Mouse (Mus musculus): ENCODE results near the gene Ppp6r2. TPM values are rescaled to one million over a fixed set of nuclear protein-coding genes. Genes with fewer than 3 reads are reported as not detected.

The Ppp6r2 gene
- 20.3 TPM for polyA plus RNA-seq (2017; shearing (Covaris generic))

GRCm38 (mm10) chr15:89210915-89211715 is at the start of gene Ppp6r2:
Gene Ppp6r2 (plus strand): TSS chr15:89211553.

GRCm38 (mm10) chr15:89180571-89181229 is 30.7 kb upstream of the Ppp6r2 start, which contains the start of gene Plxnb2:
Gene Plxnb2 (minus strand): TSS chr15:89180788.

GRCm38 (mm10) chr15:89196313-89196706 is 15.0 kb upstream of the Ppp6r2 start, which contains the start of gene Dennd6b:
Gene Dennd6b (minus strand): TSS chr15:89196496.

GRCm38 (mm10) chr15:89315190-89315731 is 103.9 kb downstream of the Ppp6r2 start, which contains the start of gene Sbf1:
Gene Sbf1 (minus strand): TSS chr15:89315311.

GRCm38 (mm10) chr15:89322670-89323522 is 111.5 kb downstream of the Ppp6r2 start, which contains the start of gene Adm2:
Gene Adm2 (plus strand): TSS chr15:89322720.

GRCm38 (mm10) chr15:89334271-89334670 is 122.9 kb downstream of the Ppp6r2 start, which contains the start of gene Miox:
Gene Miox (plus strand): TSS chr15:89334398.

Other genes starting within 250 kb of the Ppp6r2 start
- not detected for gene Mlc1, start 232.5 kb upstream of the Ppp6r2 start, polyA plus RNA-seq (2017; shearing (Covaris generic))
- not detected for gene Mov10l1, start 228.6 kb upstream of the Ppp6r2 start, polyA plus RNA-seq (2017; shearing (Covaris generic))
- not detected for gene Panx2, start 151.8 kb upstream of the Ppp6r2 start, polyA plus RNA-seq (2017; shearing (Covaris generic))
- gene Trabd, start 136.4 kb upstream of the Ppp6r2 start, polyA plus RNA-seq (2017; shearing (Covaris generic)), result 85.0 TPM
- 58.5 TPM for gene Selenoo, start 122.5 kb upstream of the Ppp6r2 start, polyA plus RNA-seq (2017; shearing (Covaris generic))
- 26.0 TPM for gene Tubgcp6, start 88.4 kb upstream of the Ppp6r2 start, polyA plus RNA-seq (2017; shearing (Covaris generic))
- 79.2 TPM for gene Hdac10, start 82.9 kb upstream of the Ppp6r2 start, polyA plus RNA-seq (2017; shearing (Covaris generic))
- gene Mapk12, start 70.8 kb upstream of the Ppp6r2 start, polyA plus RNA-seq (2017; shearing (Covaris generic)), result 9.8 TPM
- gene Mapk11, start 61.9 kb upstream of the Ppp6r2 start, polyA plus RNA-seq (2017; shearing (Covaris generic)), result 83.5 TPM
- 4.8 TPM for gene Plxnb2, start 30.8 kb upstream of the Ppp6r2 start, polyA plus RNA-seq (2017; shearing (Covaris generic))
- 49.0 TPM for gene Dennd6b, start 15.1 kb upstream of the Ppp6r2 start, polyA plus RNA-seq (2017; shearing (Covaris generic))
- 226 TPM for gene Sbf1, start 103.8 kb downstream of the Ppp6r2 start, polyA plus RNA-seq (2017; shearing (Covaris generic))
- gene Adm2, start 111.2 kb downstream of the Ppp6r2 start, polyA plus RNA-seq (2017; shearing (Covaris generic)), result not detected
- gene Miox, start 122.8 kb downstream of the Ppp6r2 start, polyA plus RNA-seq (2017; shearing (Covaris generic)), result not detected
- 61.9 TPM for gene Lmf2, start 144.1 kb downstream of the Ppp6r2 start, polyA plus RNA-seq (2017; shearing (Covaris generic))
- gene Ncaph2, start 144.2 kb downstream of the Ppp6r2 start, polyA plus RNA-seq (2017; shearing (Covaris generic)), result 177 TPM
- 13.1 TPM for gene Sco2, start 162.3 kb downstream of the Ppp6r2 start, polyA plus RNA-seq (2017; shearing (Covaris generic))
- gene Tymp, start 165.5 kb downstream of the Ppp6r2 start, polyA plus RNA-seq (2017; shearing (Covaris generic)), result 2.2 TPM
- 1.4 TPM for gene Odf3b, start 167.7 kb downstream of the Ppp6r2 start, polyA plus RNA-seq (2017; shearing (Covaris generic))
- gene Klhdc7b, start 173.4 kb downstream of the Ppp6r2 start, polyA plus RNA-seq (2017; shearing (Covaris generic)), result 0.08 TPM
- gene Syce3, start 198.9 kb downstream of the Ppp6r2 start, polyA plus RNA-seq (2017; shearing (Covaris generic)), result not detected
- gene Cpt1b, start 214.3 kb downstream of the Ppp6r2 start, polyA plus RNA-seq (2017; shearing (Covaris generic)), result 0.36 TPM
- 6.5 TPM for gene C730034F03Rik, start 218.0 kb downstream of the Ppp6r2 start, polyA plus RNA-seq (2017; shearing (Covaris generic))
- gene Gm44502, start 218.1 kb downstream of the Ppp6r2 start, polyA plus RNA-seq (2017; shearing (Covaris generic)), result not detected
- 119 TPM for gene Chkb, start 218.4 kb downstream of the Ppp6r2 start, polyA plus RNA-seq (2017; shearing (Covaris generic))
- gene Mapk8ip2, start 242.4 kb downstream of the Ppp6r2 start, polyA plus RNA-seq (2017; shearing (Covaris generic)), result 0.19 TPM